Mouse (Mus musculus): ENCODE data around the gene Adgrg5. TPM values are rescaled to one million over a fixed set of nuclear protein-coding genes. Genes with fewer than 3 reads are reported as not detected.

The Adgrg5 gene
- polyA plus RNA-seq, 1 experiment from 2014 or later, result 0.91 TPM

GRCm38 (mm10) chr8:94919256-94919655 lies 4.2 kb upstream of the Adgrg5 start:
- no peaks in the 10 kb centered on the region for H3K36me3 ChIP-seq
- no peak overlapping the region for H3K9ac ChIP-seq
- ATAC-seq, result no peak
- peaks cover 91% of the 10 kb centered on the region for H3K4me1 ChIP-seq
- no peak overlapping the region for H3K4me3 ChIP-seq
- H3K27ac ChIP-seq, result no peak overlapping the region
- peaks cover 11% of the 10 kb centered on the region for H3K27me3 ChIP-seq (replicated peaks)
- H3K4me2 ChIP-seq, result no peak overlapping the region
- H3K9me3 ChIP-seq (replicated peaks), result no peaks in the 10 kb centered on the region

- 44% methylated on average over 6 of the region's 6 CpGs for WGBS (ENCODE audit: insufficient replicate concordance)
- no peak overlapping the region for H3K9ac ChIP-seq
- peak overlapping the region; percentile 77 for H3K27ac ChIP-seq
Measured at GRCm38 (mm10) chr8:94922176-94922575, 1.3 kb upstream of the Adgrg5 start.

DNA sequence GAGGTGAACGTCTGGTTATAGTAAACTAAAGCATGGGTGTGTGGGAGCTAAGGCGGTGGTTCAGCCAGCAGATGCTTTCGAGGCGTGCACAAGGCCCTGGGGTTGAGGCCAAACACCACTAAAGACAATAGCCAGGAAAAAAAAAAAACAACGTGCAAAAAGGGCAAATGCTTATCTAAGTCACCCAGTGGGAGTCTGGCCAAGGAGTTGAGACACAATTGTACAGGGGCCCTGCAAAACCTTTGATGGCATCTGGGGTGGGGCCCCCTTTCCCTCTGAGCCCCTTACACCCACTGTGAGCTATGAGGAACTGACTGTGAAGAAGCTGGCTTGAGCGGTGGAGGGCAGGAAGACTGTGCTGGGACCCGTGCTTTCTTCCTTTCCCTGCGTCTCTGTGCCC lies 892 bp upstream of the Adgrg5 start:
- Histone ChIP-seq H3K4me3 (no peak overlapping the region), H3K27ac (peak overlapping the region; percentile 77), H3K36me3 (no peaks in the 10 kb centered on the region), H3K9ac (no peak overlapping the region; the same call in 1 of the 2 replicates), H3K4me2 (peak overlapping the region; percentile 47), H3K4me1 (peaks cover 62% of the 10 kb centered on the region), H3K27me3 (replicated peaks) (no peaks in the 10 kb centered on the region), H3K9me3 (replicated peaks) (no peaks in the 10 kb centered on the region)
- peak; percentile 78 for ATAC-seq
- WGBS (ENCODE audit: insufficient replicate concordance), result 1% methylated on average over 8 of the region's 8 CpGs

More at GRCm38 (mm10) chr8:94922176-94922575, 1.3 kb upstream of the Adgrg5 start:
- no peaks in the 10 kb centered on the region for H3K9me3 ChIP-seq (replicated peaks)
- ATAC-seq, result no peak
- no peaks in the 10 kb centered on the region for H3K27me3 ChIP-seq (replicated peaks)
- peak overlapping the region; percentile 47 for H3K4me2 ChIP-seq
- H3K4me1 ChIP-seq, result peaks cover 66% of the 10 kb centered on the region
- H3K4me3 ChIP-seq, result no peak overlapping the region
- H3K36me3 ChIP-seq, result no peaks in the 10 kb centered on the region

GRCm38 (mm10) chr8:94928227-94928626 lies 4.7 kb downstream of the Adgrg5 start:
- H3K36me3 ChIP-seq, result no peaks in the 10 kb centered on the region
- 64% methylated on average over 3 of the region's 3 CpGs for WGBS (ENCODE audit: insufficient replicate concordance)
- no peak overlapping the region for H3K27ac ChIP-seq
- H3K9me3 ChIP-seq (replicated peaks), result no peaks in the 10 kb centered on the region
- H3K4me3 ChIP-seq, result no peak overlapping the region
- no peak overlapping the region for H3K9ac ChIP-seq
- no peak for ATAC-seq
- H3K4me2 ChIP-seq, result no peak overlapping the region
- peaks cover 18% of the 10 kb centered on the region for H3K4me1 ChIP-seq
- H3K27me3 ChIP-seq (replicated peaks), result no peaks in the 10 kb centered on the region

DNA sequence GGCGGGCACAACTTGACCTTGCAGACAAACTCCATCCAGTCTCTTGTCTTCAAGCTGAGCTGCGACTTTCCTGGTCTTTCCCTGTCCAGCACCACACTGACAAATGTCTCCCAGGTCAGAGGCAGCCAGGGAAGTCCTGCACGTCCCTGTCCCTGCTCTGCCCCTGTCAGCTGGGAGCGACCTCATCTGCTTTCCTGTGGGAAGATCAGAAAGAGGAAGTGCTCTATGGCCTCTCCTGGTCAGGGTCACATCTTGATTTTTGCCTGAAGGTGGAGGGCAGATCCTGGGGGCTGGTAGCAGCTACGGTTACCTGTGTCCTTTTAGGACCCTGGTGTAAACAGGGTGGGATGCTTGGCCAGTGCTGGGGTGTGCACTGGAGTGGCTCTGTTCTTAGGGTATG lies 10.4 kb downstream of the Adgrg5 start:
- H3K9me3 ChIP-seq (replicated peaks), result no peaks in the 10 kb centered on the region

GRCm38 (mm10) chr8:94935172-94935571 lies 11.7 kb downstream of the Adgrg5 start:
- Histone ChIP-seq H3K9me3 (replicated peaks) (no peaks in the 10 kb centered on the region), H3K4me2 (no peak overlapping the region), H3K36me3 (no peaks in the 10 kb centered on the region), H3K27ac (no peak overlapping the region), H3K4me3 (no peak overlapping the region), H3K27me3 (replicated peaks) (peaks cover 41% of the 10 kb centered on the region), H3K4me1 (no peaks in the 10 kb centered on the region), H3K9ac (no peak overlapping the region)
- 65% methylated on average over 3 of the region's 3 CpGs for WGBS (ENCODE audit: insufficient replicate concordance)
- ATAC-seq, result no peak

More for the DNA sequence above, 10.4 kb downstream of the Adgrg5 start:
- Histone ChIP-seq H3K27me3 (replicated peaks) (peaks cover 41% of the 10 kb centered on the region), H3K27ac (no peak overlapping the region), H3K9ac (no peak overlapping the region), H3K36me3 (no peaks in the 10 kb centered on the region), H3K4me2 (no peak overlapping the region), H3K4me3 (no peak overlapping the region), H3K4me1 (no peaks in the 10 kb centered on the region)
- ATAC-seq, result no peak
- WGBS (ENCODE audit: insufficient replicate concordance), result 32% methylated on average over 5 of the region's 5 CpGs

GRCm38 (mm10) chr8:94942566-94942965 lies 19.1 kb downstream of the Adgrg5 start:
- peak; percentile 21; the same call in 1 of the 2 replicates for ATAC-seq
- no peaks in the 10 kb centered on the region for H3K9me3 ChIP-seq (replicated peaks)
- H3K36me3 ChIP-seq, result no peaks in the 10 kb centered on the region
- no peaks in the 10 kb centered on the region for H3K4me1 ChIP-seq
- no peak overlapping the region for H3K4me2 ChIP-seq
- H3K9ac ChIP-seq, result no peak overlapping the region
- H3K27ac ChIP-seq, result no peak overlapping the region
- peaks cover 57% of the 10 kb centered on the region for H3K27me3 ChIP-seq (replicated peaks)
- WGBS (ENCODE audit: insufficient replicate concordance), result 10% methylated on average over 6 of the region's 6 CpGs
- no peak overlapping the region for H3K4me3 ChIP-seq

DNA sequence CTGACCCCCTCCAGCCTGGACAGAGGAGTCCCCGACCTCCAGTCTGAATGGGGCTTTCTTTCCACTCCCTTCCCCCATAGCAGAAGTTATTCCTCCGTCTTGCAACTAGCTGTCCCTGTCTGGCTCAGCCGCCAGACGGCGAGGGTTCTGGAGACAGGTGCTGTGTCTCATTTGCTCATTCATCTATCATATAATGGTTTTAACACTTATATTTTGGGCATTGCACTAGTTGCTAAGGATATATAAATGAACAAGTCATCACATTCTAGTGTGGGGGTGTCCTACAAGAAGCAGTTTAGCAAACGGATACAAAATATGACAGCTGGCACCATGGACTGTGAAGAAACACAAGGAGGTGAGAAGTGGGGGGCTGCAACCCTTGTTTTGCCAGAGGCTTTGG lies 21.7 kb downstream of the Adgrg5 start:
- Histone ChIP-seq H3K36me3 (no peaks in the 10 kb centered on the region), H3K4me2 (no peak overlapping the region), H3K27ac (no peak overlapping the region), H3K4me1 (no peaks in the 10 kb centered on the region), H3K9ac (no peak overlapping the region), H3K9me3 (replicated peaks) (no peaks in the 10 kb centered on the region), H3K4me3 (no peak overlapping the region), H3K27me3 (replicated peaks) (peaks cover 45% of the 10 kb centered on the region)
- WGBS (ENCODE audit: insufficient replicate concordance), result 58% methylated on average over 6 of the region's 6 CpGs
- no peak for ATAC-seq

- Histone ChIP-seq H3K4me3 (no peak overlapping the region), H3K9me3 (replicated peaks) (no peaks in the 10 kb centered on the region), H3K9ac (no peak overlapping the region), H3K36me3 (no peaks in the 10 kb centered on the region), H3K27ac (no peak overlapping the region), H3K4me2 (no peak overlapping the region), H3K27me3 (replicated peaks) (peaks cover 22% of the 10 kb centered on the region), H3K4me1 (peaks cover 12% of the 10 kb centered on the region)
- 72% methylated on average over 4 of the region's 4 CpGs for WGBS (ENCODE audit: insufficient replicate concordance)
- ATAC-seq, result no peak
Measured at GRCm38 (mm10) chr8:94948421-94948820, 24.9 kb downstream of the Adgrg5 start.

- Histone ChIP-seq H3K36me3 (no peaks in the 10 kb centered on the region), H3K4me3 (no peak overlapping the region), H3K27me3 (replicated peaks) (peaks cover 19% of the 10 kb centered on the region), H3K4me2 (no peak overlapping the region), H3K9me3 (replicated peaks) (no peaks in the 10 kb centered on the region), H3K27ac (no peak overlapping the region), H3K4me1 (peaks cover 18% of the 10 kb centered on the region), H3K9ac (no peak overlapping the region)
- no peak for ATAC-seq
- WGBS (ENCODE audit: insufficient replicate concordance), result 74% methylated on average over 4 of the region's 4 CpGs
Measured at GRCm38 (mm10) chr8:94949010-94949409, 25.5 kb downstream of the Adgrg5 start.

DNA sequence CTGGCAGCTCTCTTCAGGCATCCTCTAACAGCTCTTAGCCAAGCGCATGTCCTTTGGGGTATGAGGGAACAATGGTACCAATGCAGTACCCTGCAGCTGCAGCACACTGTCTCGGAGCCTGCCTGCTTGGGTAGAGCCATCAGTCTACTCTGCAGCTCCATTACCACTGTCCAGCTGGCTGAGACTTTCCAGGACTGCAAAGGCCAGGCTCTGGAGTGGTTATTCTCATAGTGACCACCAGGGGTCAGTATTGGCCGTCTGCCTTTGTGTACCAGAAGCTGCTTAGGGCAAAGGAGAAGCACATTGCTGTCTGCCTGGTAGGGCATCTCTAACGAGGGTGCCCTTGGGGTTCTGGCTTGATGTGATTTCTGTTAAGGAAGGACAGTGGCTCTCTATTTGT lies 26.6 kb downstream of the Adgrg5 start:
- Histone ChIP-seq H3K4me3 (no peak overlapping the region), H3K27ac (no peak overlapping the region), H3K36me3 (no peaks in the 10 kb centered on the region), H3K4me1 (peaks cover 28% of the 10 kb centered on the region), H3K27me3 (replicated peaks) (peaks cover 17% of the 10 kb centered on the region), H3K9ac (no peak overlapping the region), H3K4me2 (no peak overlapping the region), H3K9me3 (replicated peaks) (no peaks in the 10 kb centered on the region)
- peak; percentile 48 for ATAC-seq
- 17% methylated on average over 4 of the region's 4 CpGs for WGBS (ENCODE audit: insufficient replicate concordance)

DNA sequence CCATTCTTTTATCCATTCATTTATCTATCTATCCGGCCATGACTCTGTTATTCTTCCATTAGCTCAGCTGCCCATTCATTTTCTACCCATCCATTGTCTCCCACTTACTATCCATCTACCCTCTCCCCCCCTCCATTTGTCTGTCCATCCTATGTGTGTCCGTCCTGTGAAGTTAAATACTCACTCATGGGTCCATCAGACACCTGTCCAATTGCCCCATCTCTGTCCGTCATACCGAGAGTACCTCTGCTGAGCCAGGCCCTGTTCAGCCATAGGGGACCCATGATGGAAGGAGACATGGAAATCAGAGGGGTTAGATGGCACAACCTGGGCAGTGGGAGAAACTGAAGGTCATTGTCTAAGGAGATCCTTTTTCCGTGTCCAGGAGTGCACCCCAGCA lies 27.0 kb downstream of the Adgrg5 start:
- no peak for ATAC-seq
- 68% methylated on average over 5 of the region's 5 CpGs for WGBS (ENCODE audit: insufficient replicate concordance)

DNA sequence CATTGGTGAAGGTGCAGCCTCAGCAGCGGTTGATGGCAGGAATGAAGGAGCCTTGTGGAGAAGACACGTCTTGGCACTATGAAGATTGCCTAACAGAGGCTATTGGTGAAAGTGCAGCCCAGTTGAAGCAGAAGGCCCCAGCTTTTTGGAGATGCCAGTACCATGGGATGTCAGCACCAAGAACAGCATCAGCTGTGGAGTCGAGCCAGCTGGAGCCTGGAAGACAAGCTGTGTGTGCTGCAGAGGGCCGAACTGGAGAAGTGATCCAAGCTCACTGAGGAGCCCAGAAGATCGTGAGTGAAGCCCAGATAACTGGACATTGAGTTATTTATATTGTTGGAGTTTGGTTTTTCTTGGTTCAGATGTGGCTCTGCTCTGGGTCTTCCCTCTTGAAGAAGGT lies 28.6 kb downstream of the Adgrg5 start:
- Histone ChIP-seq H3K27me3 (replicated peaks) (no peaks in the 10 kb centered on the region), H3K4me2 (no peak overlapping the region), H3K9ac (no peak overlapping the region), H3K27ac (no peak overlapping the region), H3K9me3 (replicated peaks) (no peaks in the 10 kb centered on the region), H3K4me3 (no peak overlapping the region), H3K36me3 (no peaks in the 10 kb centered on the region), H3K4me1 (peaks cover 41% of the 10 kb centered on the region)
- no peak for ATAC-seq
- 77% methylated on average over 5 of the region's 5 CpGs for WGBS (ENCODE audit: insufficient replicate concordance)

More for the DNA sequence above, 27.0 kb downstream of the Adgrg5 start:
- H3K27ac ChIP-seq, result no peak overlapping the region
- peaks cover 32% of the 10 kb centered on the region for H3K4me1 ChIP-seq
- H3K27me3 ChIP-seq (replicated peaks), result peaks cover 13% of the 10 kb centered on the region
- H3K4me2 ChIP-seq, result no peak overlapping the region
- no peaks in the 10 kb centered on the region for H3K9me3 ChIP-seq (replicated peaks)
- H3K9ac ChIP-seq, result no peak overlapping the region
- H3K4me3 ChIP-seq, result no peak overlapping the region
- no peaks in the 10 kb centered on the region for H3K36me3 ChIP-seq
